Mouse (Mus musculus) macrophage (primary cell): ENCODE results near the gene Camk2n1. TPM values are rescaled to one million over a fixed set of nuclear protein-coding genes. Genes with fewer than 3 reads are reported as not detected.

Experiments used
- H3K27ac ChIP-seq: fragments of 350-480 bp; formaldehyde crosslinking; 2 replicates; pipeline ENCODE4 v1.9.0; 2021
- H3K36me3 ChIP-seq: fragments of 350-480 bp; formaldehyde crosslinking; 2 replicates; pipeline ENCODE4 v1.9.0; 2021; ENCODE audit errors: inconsistent target
- H3K4me3 ChIP-seq: fragments of 350-480 bp; formaldehyde crosslinking; 2 replicates; pipeline ENCODE4 v1.9.0; 2021; ENCODE audit errors: inconsistent target
- H3K79me2 ChIP-seq: fragments of 350-480 bp; formaldehyde crosslinking; 2 replicates; pipeline ENCODE4 v1.9.0; 2021; ENCODE audit errors: inconsistent target
- WGBS: methylation state at CpG from one replicate; pipeline ENCODE4 v1.1.7; 2026; ENCODE audit warnings: inconsistent platforms; ENCODE audit not compliant: missing documents; 5-methylcytosine and 5-hydroxymethylcytosine counted together
- polyA plus RNA-seq: library from polyadenylated mRNA; stranded (reverse); fragments of 250-400 nt; gene quantifications from 3 replicates; pipeline ENCODE4 v1.2.4, GENCODE M21; 2018; ENCODE audit warnings: inconsistent platforms

The Camk2n1 gene
- polyA plus RNA-seq, 1 experiment from 2014 or later: not detected

- no peak overlapping the region for H3K27ac ChIP-seq
- WGBS: 3% methylated on average over 57 of the region's 58 CpGs
- no peaks in the 10 kb centered on the region for H3K36me3 ChIP-seq
- no peak overlapping the region for H3K4me3 ChIP-seq
- H3K79me2 ChIP-seq: no peaks in the 10 kb centered on the region
Observed at GRCm38 (mm10) chr4:138455141-138455955, 1.2 kb downstream of the Camk2n1 start.

DNA sequence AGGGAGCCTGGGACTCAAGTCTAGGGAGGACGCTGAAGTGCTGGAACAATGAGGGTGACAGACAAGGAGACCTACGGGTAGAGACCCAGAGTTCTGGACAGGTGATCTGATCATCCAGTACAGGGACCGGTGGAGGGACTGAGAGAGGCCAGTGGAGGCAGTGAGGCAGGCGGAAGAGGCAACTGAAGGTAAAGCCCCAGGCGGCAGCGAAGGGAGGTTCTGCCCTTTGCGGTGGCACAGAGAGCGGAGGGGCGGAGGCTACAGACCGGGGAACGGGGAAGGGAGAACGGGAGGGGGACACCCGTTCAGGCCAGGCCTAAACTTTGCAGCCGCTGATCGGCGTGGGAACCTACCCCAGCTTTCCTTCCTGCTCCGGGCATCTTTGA lies 1.8 kb downstream of the Camk2n1 start:
- no peaks in the 10 kb centered on the region for H3K36me3 ChIP-seq
- H3K4me3 ChIP-seq: no peak overlapping the region
- H3K27ac ChIP-seq: no peak overlapping the region
- WGBS: 3% methylated on average over 17 of the region's 17 CpGs
- H3K79me2 ChIP-seq: no peaks in the 10 kb centered on the region

GRCm38 (mm10) chr4:138456536-138456935 lies 2.4 kb downstream of the Camk2n1 start:
- no peaks in the 10 kb centered on the region for H3K79me2 ChIP-seq
- WGBS: 23% methylated on average over 4 of the region's 8 CpGs
- H3K36me3 ChIP-seq: no peaks in the 10 kb centered on the region
- H3K27ac ChIP-seq: no peak overlapping the region
- no peak overlapping the region for H3K4me3 ChIP-seq

- Histone ChIP-seq H3K36me3 (no peaks in the 10 kb centered on the region), H3K27ac (no peak overlapping the region), H3K4me3 (no peak overlapping the region), H3K79me2 (no peaks in the 10 kb centered on the region)
- WGBS: 23% methylated on average over 4 of the region's 4 CpGs
Observed at GRCm38 (mm10) chr4:138457091-138457490, 3.0 kb downstream of the Camk2n1 start.

GRCm38 (mm10) chr4:138458171-138458570 lies 4.1 kb downstream of the Camk2n1 start:
- Histone ChIP-seq H3K79me2 (no peaks in the 10 kb centered on the region), H3K36me3 (no peaks in the 10 kb centered on the region), H3K4me3 (no peak overlapping the region), H3K27ac (no peak overlapping the region)
- 88% methylated on average over 7 of the region's 7 CpGs for WGBS

DNA sequence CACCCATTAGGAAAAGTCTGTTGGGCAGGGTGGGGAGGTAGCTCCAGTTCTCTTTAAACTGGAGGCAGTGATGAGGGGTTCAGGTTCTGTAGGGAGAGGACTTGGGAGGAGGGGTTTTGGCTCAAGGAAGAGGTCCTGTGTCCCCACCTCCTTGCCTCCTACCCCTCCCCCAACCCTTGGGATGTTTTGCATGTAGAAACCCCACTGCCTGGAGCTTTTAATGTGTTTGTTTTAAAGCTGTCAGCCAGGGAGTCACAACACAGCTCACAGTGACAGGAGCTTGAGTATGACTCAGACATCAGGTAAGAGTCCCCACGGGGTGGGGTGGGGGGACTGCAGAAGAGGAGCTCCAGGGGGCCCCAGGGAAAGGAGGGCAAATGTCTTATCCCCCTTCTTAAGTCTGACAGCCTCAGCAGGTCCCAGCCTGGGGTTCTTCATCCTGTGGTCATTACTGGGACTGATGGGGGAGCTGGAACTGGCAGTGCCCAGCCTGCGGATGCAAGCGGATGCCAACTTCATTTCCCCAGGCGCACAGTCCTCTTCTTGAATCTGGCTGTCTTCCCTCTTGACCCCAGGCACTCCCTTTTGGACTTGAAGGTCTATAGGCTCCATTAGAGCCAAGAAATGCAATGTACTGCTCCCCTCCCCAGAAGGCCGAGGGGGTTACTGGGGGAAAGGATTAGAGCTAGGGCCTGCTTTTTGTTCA lies 4.8 kb downstream of the Camk2n1 start:
- Histone ChIP-seq H3K79me2 (no peaks in the 10 kb centered on the region), H3K36me3 (no peaks in the 10 kb centered on the region), H3K27ac (no peak overlapping the region), H3K4me3 (no peak overlapping the region)
- 64% methylated on average over 5 of the region's 5 CpGs for WGBS

DNA sequence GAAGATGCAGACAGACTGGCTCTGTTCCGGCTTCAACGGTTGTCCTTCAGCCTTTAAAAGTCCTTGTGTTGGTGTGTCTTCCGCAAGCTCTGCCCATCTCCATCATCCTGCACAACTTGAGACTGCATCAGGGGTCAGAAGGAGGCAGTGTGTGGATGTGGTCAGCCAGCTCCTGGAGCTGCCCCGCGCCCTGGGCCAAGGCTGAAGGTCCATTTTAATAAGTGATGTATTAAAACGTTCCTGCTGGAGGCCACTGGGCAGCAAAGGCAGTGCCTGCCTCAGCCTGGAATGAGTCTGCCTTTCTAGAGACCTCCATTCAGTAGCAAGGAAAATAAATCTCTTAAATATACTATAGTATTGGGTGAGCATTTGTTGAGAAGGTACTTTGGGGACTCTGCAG lies 5.7 kb downstream of the Camk2n1 start:
- H3K27ac ChIP-seq: no peak overlapping the region
- H3K36me3 ChIP-seq: no peaks in the 10 kb centered on the region
- no peak overlapping the region for H3K4me3 ChIP-seq
- no peaks in the 10 kb centered on the region for H3K79me2 ChIP-seq
- WGBS: 81% methylated on average over 6 of the region's 6 CpGs

GRCm38 (mm10) chr4:138460910-138461309 lies 6.8 kb downstream of the Camk2n1 start:
- H3K79me2 ChIP-seq: no peaks in the 10 kb centered on the region
- 37% methylated on average over 9 of the region's 9 CpGs for WGBS
- no peak overlapping the region for H3K27ac ChIP-seq

GRCm38 (mm10) chr4:138461471-138461870 lies 7.4 kb downstream of the Camk2n1 start:
- Histone ChIP-seq H3K27ac (no peak overlapping the region), H3K79me2 (no peaks in the 10 kb centered on the region), H3K4me3 (no peak overlapping the region), H3K36me3 (no peaks in the 10 kb centered on the region)
- WGBS: 97% methylated on average over 5 of the region's 5 CpGs

More at GRCm38 (mm10) chr4:138460910-138461309, 6.8 kb downstream of the Camk2n1 start:
- Histone ChIP-seq H3K36me3 (no peaks in the 10 kb centered on the region), H3K4me3 (no peak overlapping the region)

DNA sequence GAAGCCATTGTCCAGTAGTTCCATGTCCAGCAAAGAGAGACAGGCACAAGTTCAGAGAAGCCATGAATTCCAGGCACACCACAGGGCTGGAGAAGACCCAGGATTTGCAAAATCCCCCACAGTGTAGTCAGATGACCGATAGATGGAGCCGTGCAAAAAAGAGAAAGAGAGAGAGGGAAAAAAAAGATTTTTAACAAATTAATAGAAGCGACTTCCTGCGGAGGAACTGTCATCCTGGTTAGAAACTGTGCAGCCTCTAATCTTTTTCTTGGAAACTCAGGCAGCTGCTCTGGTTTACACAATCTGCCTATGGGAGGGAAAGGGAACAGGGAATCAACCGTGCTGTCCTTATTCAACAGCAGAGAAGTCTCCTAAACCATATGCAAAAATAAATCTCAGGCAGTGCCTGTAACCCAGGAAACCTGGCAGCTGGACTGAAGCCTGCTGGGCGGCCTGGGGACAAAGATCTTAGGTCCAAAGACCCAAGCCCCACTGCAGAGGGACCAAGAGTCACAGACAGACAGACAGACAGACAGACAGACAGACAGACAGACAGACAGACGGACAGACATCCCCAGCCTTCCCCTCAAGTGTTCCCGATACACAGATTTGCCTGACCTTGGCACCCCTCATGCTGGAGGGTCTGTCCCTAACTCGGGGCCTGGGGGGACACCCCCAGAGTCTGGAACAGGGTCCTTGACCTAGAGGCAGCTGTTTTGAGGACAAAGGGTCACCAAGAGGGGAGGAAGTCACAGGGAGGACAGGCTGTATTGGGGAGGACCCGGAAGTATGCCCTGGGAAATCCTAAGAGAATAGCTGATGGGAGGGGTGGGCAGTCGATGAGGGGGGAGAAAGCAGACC lies 9.1 kb downstream of the Camk2n1 start:
- Histone ChIP-seq H3K4me3 (no peak overlapping the region), H3K79me2 (no peaks in the 10 kb centered on the region), H3K36me3 (no peaks in the 10 kb centered on the region), H3K27ac (no peak overlapping the region)
- 3% methylated on average over 11 of the region's 11 CpGs for WGBS

DNA sequence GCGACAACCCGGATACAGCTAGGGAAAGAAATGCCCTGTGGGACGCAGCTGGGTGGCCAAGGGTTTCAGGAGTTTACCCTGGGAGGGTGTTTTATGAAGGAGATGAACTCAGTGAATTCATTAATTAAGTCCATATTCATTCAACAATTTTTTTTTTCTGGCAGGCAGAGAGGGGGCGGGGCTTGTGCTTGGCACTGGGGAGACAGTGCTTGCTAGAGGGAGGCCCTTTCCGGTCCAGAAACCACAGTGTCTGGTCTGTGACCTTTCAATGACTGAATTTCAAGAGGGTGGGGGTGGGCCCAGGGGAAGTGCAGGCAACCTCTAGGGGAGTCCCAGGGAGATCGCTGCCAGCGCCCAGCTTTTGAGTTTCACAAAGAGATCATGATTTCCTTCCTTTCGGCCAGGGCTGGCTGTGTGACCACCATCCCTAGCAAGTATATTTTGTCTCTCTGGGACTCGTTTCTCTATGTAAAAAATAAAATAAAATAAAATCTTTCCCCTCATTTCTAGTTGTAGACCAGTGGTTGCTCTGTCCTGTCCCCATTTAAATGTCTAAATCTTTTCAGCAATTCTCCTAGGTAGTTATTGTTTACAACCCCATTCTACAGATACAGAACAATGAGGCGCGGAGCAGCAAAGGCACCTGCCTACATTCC lies 9.8 kb downstream of the Camk2n1 start:
- Histone ChIP-seq H3K79me2 (no peaks in the 10 kb centered on the region), H3K36me3 (no peaks in the 10 kb centered on the region), H3K4me3 (no peak overlapping the region), H3K27ac (no peak overlapping the region)
- 5% methylated on average over 11 of the region's 11 CpGs for WGBS

DNA sequence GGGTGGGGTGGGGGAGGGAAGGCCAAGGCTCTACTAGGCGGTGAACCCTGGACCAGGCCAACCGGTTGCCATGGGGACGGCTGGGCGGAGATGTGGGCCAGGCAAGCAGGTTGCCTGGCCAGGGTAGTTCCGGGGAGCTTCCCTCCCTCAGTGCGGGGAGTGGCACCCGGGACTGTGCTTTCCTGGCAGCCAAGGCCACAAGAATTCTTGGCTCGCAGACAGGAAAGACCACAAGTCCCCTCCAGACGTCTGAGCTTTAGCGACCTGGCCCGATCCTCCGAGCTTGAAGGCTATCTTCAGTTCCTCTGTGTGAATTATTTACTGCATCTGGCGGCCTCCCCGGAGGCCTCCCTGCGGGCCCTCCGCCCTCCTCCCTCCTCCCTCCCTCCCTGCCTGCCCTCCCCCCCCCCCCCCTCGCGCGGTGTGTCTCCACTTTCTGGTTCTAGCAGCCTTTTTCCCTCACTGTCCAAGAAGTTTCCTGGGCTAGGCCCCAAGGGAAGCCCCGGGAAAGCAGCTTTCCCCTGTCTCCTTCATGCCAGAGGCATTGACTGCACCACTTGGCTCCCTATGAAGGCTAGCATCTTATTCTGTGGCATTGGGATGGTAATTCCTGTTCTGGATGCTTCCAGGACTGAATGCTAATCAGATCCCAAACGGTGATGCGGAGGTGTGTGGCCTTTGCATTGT lies 10.7 kb downstream of the Camk2n1 start:
- Histone ChIP-seq H3K36me3 (no peaks in the 10 kb centered on the region), H3K79me2 (no peaks in the 10 kb centered on the region), H3K4me3 (no peak overlapping the region), H3K27ac (no peak overlapping the region)
- 4% methylated on average over 18 of the region's 22 CpGs for WGBS

- Histone ChIP-seq H3K4me3 (no peak overlapping the region), H3K79me2 (no peaks in the 10 kb centered on the region), H3K27ac (no peak overlapping the region), H3K36me3 (no peaks in the 10 kb centered on the region)
- 32% methylated on average over 8 of the region's 8 CpGs for WGBS
Observed at GRCm38 (mm10) chr4:138465446-138465845, 11.3 kb downstream of the Camk2n1 start.

- H3K36me3 ChIP-seq: no peaks in the 10 kb centered on the region
- no peak overlapping the region for H3K4me3 ChIP-seq
- no peaks in the 10 kb centered on the region for H3K79me2 ChIP-seq
- no peak overlapping the region for H3K27ac ChIP-seq
- WGBS: 52% methylated on average over 6 of the region's 6 CpGs
Observed at GRCm38 (mm10) chr4:138466690-138467089, 12.6 kb downstream of the Camk2n1 start.
